Mouse (Mus musculus): ENCODE results near the gene Gaa. TPM values are rescaled to one million over a fixed set of nuclear protein-coding genes. Genes with fewer than 3 reads are reported as not detected.
"Not testable (repeated sequence)": the region's sequence is repeated elsewhere in the genome, so short reads cannot be mapped to it uniquely, and the experiment has no call there.

The Gaa gene
- polyA plus RNA-seq, 1 experiment from 2014 or later: 29.0 TPM

DNA sequence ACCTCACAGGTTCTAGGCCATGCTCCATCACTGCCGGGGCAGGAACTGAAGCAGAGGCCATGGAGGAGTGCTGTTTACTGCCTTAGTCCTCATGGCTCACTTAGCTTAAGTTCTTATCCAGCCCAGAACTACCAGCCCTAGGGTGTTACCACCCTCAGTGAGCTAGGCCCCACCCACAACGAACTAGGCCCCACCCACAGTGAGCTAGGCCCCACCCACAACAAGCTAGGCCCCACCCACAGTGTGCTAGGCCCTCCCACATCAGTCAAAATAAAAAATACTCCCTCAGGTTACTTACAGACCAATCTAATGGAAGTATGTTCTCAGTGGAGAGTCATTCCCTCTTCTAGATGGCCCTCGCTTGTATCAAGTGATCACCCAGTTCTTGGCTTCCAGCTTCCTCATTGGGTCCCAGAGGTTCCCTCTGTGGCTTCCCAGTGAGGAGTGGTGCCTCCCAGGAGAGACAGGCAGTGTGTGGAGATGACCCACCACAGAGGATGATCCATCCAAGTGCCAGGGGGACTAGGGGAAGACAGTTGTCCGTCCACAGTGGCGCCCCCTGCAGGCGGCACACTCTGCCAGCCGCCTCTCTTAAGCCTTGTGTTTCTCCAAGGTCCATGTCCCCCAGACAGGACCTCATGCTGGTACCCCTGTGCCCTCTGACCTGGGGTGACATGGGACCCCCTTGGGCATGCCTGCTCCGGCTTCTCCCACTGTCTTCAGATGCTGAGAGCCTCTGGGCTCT lies 5.7 kb downstream of the Gaa start:
- peak; percentile 47 for DNase-seq
- Histone ChIP-seq H3K9ac (replicated peaks) (no peak overlapping the region), H3K4me3 (ENCODE audit: low read depth, low read length) (no peak overlapping the region), H3K4me2 (ENCODE audit: low read depth, low read length) (no peak overlapping the region), H3K36me3 (replicated peaks; ENCODE audit: insufficient read depth, low read length) (peaks cover 5% of the 10 kb centered on the region; the same call in 1 of the 2 replicates), H3K27ac (ENCODE audit: low read depth) (no peak overlapping the region), H3K4me1 (ENCODE audit: insufficient read depth) (peaks cover 1% of the 10 kb centered on the region; the same call in 1 of the 2 replicates), H3K9me3 (ENCODE audit: low read length) (no peaks in the 10 kb centered on the region), H3K27me3 (ENCODE audit: insufficient read depth, low read length) (no peaks in the 10 kb centered on the region)
- peak; percentile 53 for TF ChIP-seq CTCF (IDR thresholded peaks at IDR 0.05; ENCODE audit: low read depth)
- TF ChIP-seq EP300 (IDR thresholded peaks at IDR 0.05; ENCODE audit: low read depth): no peak
- peak; percentile 24; the same call in 1 of the 2 replicates for ATAC-seq
- WGBS (ENCODE audit: insufficient replicate concordance): 80% methylated on average over 8 of the region's 8 CpGs

- no peak overlapping the region for H3K4me2 ChIP-seq (ENCODE audit: low read depth, low read length)
- WGBS (ENCODE audit: insufficient replicate concordance): 82% methylated on average over 15 of the region's 15 CpGs
- no peak for ATAC-seq
- H3K4me1 ChIP-seq (ENCODE audit: insufficient read depth): no peaks in the 10 kb centered on the region
- H3K27ac ChIP-seq (ENCODE audit: low read depth): no peak overlapping the region
- no peak overlapping the region for H3K4me3 ChIP-seq (ENCODE audit: low read depth, low read length)
- no peak for DNase-seq
- H3K9me3 ChIP-seq (ENCODE audit: low read length): no peaks in the 10 kb centered on the region
- H3K27me3 ChIP-seq (ENCODE audit: insufficient read depth, low read length): no peaks in the 10 kb centered on the region
- H3K36me3 ChIP-seq (replicated peaks; ENCODE audit: insufficient read depth, low read length): peaks cover 15% of the 10 kb centered on the region
- no peak overlapping the region for H3K9ac ChIP-seq (replicated peaks)
- TF ChIP-seq CTCF (IDR thresholded peaks at IDR 0.05; ENCODE audit: low read depth): no peak
- TF ChIP-seq EP300 (IDR thresholded peaks at IDR 0.05; ENCODE audit: low read depth): no peak
Measured at GRCm38 (mm10) chr11:119281030-119281429, 13.3 kb downstream of the Gaa start.

- no peak overlapping the region for H3K27ac ChIP-seq (ENCODE audit: low read depth)
- no peak for TF ChIP-seq CTCF (IDR thresholded peaks at IDR 0.05; ENCODE audit: low read depth)
- TF ChIP-seq EP300 (IDR thresholded peaks at IDR 0.05; ENCODE audit: low read depth): no peak
- no peak overlapping the region for H3K4me3 ChIP-seq (ENCODE audit: low read depth, low read length)
- no peak for ATAC-seq
- H3K36me3 ChIP-seq (replicated peaks; ENCODE audit: insufficient read depth, low read length): peaks cover 44% of the 10 kb centered on the region
- no peaks in the 10 kb centered on the region for H3K9me3 ChIP-seq (ENCODE audit: low read length)
- WGBS (ENCODE audit: insufficient replicate concordance): 71% methylated on average over 9 of the region's 9 CpGs
- no peaks in the 10 kb centered on the region for H3K27me3 ChIP-seq (ENCODE audit: insufficient read depth, low read length)
- no peak overlapping the region for H3K4me2 ChIP-seq (ENCODE audit: low read depth, low read length)
- no peaks in the 10 kb centered on the region for H3K4me1 ChIP-seq (ENCODE audit: insufficient read depth)
- no peak overlapping the region for H3K9ac ChIP-seq (replicated peaks)
- DNase-seq: no peak
Measured at GRCm38 (mm10) chr11:119285791-119286527, 18.3 kb downstream of the Gaa start.

- ATAC-seq (no peak), DNase-seq (no peak)
- H3K4me2 ChIP-seq (ENCODE audit: low read depth, low read length): no peak overlapping the region
- no peak overlapping the region for H3K27ac ChIP-seq (ENCODE audit: low read depth)
- no peaks in the 10 kb centered on the region for H3K4me1 ChIP-seq (ENCODE audit: insufficient read depth)
- no peak overlapping the region for H3K9ac ChIP-seq (replicated peaks)
- TF ChIP-seq EP300 (IDR thresholded peaks at IDR 0.05; ENCODE audit: low read depth) (no peak), CTCF (IDR thresholded peaks at IDR 0.05; ENCODE audit: low read depth) (no peak)
- H3K36me3 ChIP-seq (replicated peaks; ENCODE audit: insufficient read depth, low read length): peaks cover 52% of the 10 kb centered on the region
- WGBS (ENCODE audit: insufficient replicate concordance): 88% methylated on average over 20 of the region's 20 CpGs
- no peaks in the 10 kb centered on the region for H3K27me3 ChIP-seq (ENCODE audit: insufficient read depth, low read length)
- no peak overlapping the region for H3K4me3 ChIP-seq (ENCODE audit: low read depth, low read length)
- H3K9me3 ChIP-seq (ENCODE audit: low read length): no peaks in the 10 kb centered on the region
Measured at GRCm38 (mm10) chr11:119287207-119287992, 19.7 kb downstream of the Gaa start.

DNA sequence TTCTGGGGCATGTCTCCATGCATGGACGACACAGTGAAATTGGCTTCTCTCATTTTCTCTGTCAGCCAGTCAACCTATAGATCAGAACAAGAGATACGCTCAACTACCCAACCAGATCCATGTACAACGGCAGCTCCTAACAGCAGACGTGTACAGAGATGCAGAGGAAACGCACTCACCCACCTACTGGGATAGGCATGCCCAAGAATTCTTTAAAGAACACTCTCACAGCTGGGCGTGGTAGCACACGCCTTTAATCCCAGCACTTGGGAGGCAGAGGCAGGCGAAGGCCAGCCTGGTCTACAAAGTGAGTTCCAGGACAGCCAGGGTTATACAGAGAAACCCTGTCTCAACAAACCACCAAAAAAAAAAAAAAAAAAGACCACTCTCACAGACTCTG lies 25.2 kb downstream of the Gaa start:
- not testable (repeated sequence) for H3K4me3 ChIP-seq (ENCODE audit: low read depth, low read length); H3K4me2 ChIP-seq (ENCODE audit: low read depth, low read length); DNase-seq; H3K9ac ChIP-seq (replicated peaks); H3K27ac ChIP-seq (ENCODE audit: low read depth); H3K4me1 ChIP-seq (ENCODE audit: insufficient read depth); H3K9me3 ChIP-seq (ENCODE audit: low read length); ATAC-seq; H3K27me3 ChIP-seq (ENCODE audit: insufficient read depth, low read length)
- peaks cover 89% of the 10 kb centered on the region for H3K36me3 ChIP-seq (replicated peaks; ENCODE audit: insufficient read depth, low read length)
- 95% methylated on average over 8 of the region's 8 CpGs for WGBS (ENCODE audit: insufficient replicate concordance)

DNA sequence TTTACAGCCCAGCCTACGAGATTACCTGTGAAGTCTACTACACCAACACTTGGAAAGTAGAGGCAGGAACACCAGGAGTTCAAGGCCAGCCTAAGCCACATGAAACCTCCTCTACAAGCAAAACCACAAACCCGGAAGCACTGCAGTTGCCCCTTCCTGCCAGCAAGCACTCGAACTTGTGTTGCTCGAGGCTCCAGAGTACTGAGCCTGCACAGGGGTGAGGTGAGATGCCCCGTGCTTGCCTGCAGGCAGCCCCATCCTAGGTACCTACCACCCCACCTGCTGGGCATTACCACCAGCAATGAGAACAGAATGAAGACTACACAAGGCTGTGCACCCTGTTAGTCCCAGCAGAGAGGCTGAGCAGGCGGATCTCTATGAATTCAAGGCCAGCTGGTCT lies 30.3 kb downstream of the Gaa start:
- peaks cover 11% of the 10 kb centered on the region for H3K4me1 ChIP-seq (ENCODE audit: insufficient read depth)
- no peak overlapping the region for H3K9ac ChIP-seq (replicated peaks)
- H3K9me3 ChIP-seq (ENCODE audit: low read length): no peaks in the 10 kb centered on the region
- H3K36me3 ChIP-seq (replicated peaks; ENCODE audit: insufficient read depth, low read length): peaks cover 46% of the 10 kb centered on the region
- no peak for DNase-seq
- 38% methylated on average over 6 of the region's 6 CpGs for WGBS (ENCODE audit: insufficient replicate concordance)
- H3K27me3 ChIP-seq (ENCODE audit: insufficient read depth, low read length): no peaks in the 10 kb centered on the region
- no peak for ATAC-seq
- no peak overlapping the region for H3K27ac ChIP-seq (ENCODE audit: low read depth)
- 0 out of 2 replicates have a peak overlapping the region, but pooled peaks have one; percentile 97 for H3K4me3 ChIP-seq (ENCODE audit: low read depth, low read length)
- TF ChIP-seq CTCF (IDR thresholded peaks at IDR 0.05; ENCODE audit: low read depth): no peak
- TF ChIP-seq EP300 (IDR thresholded peaks at IDR 0.05; ENCODE audit: low read depth): no peak
- H3K4me2 ChIP-seq (ENCODE audit: low read depth, low read length): peak overlapping the region; percentile 78; the same call in 1 of the 2 replicates

Data from liver, postnatal 0 days (tissue).